Mouse (Mus musculus) frontal cortex, postnatal 10 days (tissue): ENCODE results near the gene Atp1b4.
"Not testable (repeated sequence)": the region's sequence is repeated elsewhere in the genome, so short reads cannot be mapped to it uniquely, and the experiment has no call there.

Source experiments
- DNase-seq, 2 experiments: peaks; one replicate each; pipeline ENCODE4 v3.0.0; 2022; ENCODE audit warnings: low spot score in 2 of 2, mixed read lengths in 1 of 2

Gene Atp1b4

DNA sequence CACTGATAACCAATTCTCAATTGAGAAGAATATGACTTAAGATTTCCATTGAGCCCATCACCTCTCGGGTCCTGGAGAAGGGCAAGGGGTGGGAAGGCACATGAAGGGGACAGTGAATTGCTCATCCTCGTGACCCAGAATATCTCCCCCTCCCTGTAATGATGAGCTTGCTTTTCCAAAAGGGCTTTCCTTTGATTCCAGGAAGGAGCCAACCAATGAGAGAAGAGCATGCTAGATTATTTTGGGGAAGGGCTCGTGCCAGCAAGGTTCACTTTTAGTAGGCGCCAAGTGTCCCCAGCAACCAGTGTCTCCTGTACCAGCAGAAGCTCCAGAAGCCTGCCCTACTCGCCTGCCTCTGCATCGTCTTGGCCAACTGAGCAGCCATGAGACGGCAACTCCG is at the start of gene Atp1b4:
Gene Atp1b4 (plus strand): TSS at position 301 of the 400 bp plus-strand sequence.
- no peak for DNase-seq

DNA sequence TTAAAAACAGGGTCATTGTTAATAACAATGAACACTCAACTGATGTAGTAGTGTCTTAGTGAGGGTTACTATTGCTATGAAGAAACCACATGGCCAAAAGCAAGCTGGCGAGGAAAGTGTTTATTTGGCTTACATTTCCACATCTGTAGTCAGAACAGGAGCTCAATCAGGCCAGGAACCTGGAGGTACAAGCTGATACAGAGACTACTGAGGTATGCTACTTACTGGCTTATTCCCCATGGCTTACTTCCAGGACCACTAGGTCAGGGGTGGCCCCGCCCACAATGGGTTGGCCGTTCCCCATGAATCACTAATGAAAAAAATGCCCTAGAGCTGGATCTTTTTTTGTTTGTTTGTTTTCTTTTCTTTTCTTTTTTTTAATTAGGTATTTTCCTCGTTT is 7.4 kb upstream of the Atp1b4 start:
- DNase-seq: no peak

DNA sequence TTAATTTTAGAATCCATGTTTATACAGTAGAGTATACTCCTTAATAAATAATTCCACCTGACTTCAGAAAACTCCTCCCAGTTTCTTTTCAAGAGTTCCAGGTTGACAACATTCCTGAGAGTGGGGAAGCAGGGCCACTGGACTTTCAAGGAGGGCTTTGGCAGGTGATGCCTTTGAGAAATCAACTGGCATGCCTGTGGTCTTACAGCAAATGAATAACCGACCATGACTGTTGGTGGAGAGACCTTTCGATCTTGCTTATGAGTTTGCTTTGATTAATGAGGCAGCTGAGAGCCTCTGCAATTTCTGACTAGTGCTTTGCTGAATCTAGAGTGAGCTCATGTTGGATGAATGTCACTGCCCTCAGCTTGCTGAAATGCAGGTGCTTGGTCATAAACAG is 4.9 kb upstream of the Atp1b4 start:
- DNase-seq: no peak

- no peak for DNase-seq
Measured at GRCm38 (mm10) chrX:38312910-38313625, 2.9 kb upstream of the Atp1b4 start.

GRCm38 (mm10) chrX:38313626-38314210 is 2.3 kb upstream of the Atp1b4 start:
- no peak for DNase-seq

- DNase-seq: no peak
Measured at GRCm38 (mm10) chrX:38330695-38331406, 14.9 kb downstream of the Atp1b4 start.

GRCm38 (mm10) chrX:38334329-38335279 is 18.6 kb downstream of the Atp1b4 start:
- no peak for DNase-seq

GRCm38 (mm10) chrX:38362016-38362415 is 46.0 kb downstream of the Atp1b4 start:
- no peak for DNase-seq

DNA sequence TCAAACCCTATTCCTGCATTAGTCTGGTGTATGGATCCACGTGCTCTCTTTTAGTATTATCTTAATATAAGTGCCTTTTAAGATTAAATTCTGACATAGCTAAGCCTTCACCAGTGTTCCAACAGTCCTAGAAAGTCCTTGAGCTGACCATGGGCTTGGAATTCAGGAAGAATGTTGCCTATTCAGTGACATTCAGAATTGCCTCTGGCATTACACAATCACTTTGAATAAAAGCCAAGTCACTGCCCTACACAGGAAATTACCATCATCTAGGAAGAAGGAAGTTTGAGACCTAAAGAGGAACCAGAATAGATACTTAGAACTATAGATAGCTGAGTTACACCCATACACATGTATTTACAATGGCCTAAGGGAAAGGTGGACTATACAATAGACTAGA is 48.6 kb downstream of the Atp1b4 start:
- not testable (repeated sequence) for DNase-seq

DNA sequence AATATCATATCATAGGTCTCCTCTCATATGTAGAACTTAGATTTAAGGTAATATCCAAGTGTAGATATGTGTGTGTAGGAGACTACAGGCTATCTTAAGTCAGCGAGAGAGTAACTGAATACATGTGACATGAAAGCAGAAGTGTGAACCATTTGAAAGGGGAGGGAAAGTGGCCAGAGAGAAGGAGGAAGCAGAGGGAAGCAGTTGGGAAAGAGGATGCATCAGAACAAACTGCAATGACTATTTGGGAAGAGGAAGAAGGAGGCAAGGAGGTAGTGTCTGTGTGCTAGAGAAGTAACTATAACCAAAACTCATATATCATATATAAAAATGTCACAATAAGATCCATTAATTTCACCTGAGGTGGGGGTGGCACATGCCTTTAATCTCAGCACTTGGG is 57.2 kb downstream of the Atp1b4 start:
- DNase-seq: not testable (repeated sequence)
